Comparison of ENCODE assay signal across 9 mouse cellular contexts in the genomic region with DNA sequence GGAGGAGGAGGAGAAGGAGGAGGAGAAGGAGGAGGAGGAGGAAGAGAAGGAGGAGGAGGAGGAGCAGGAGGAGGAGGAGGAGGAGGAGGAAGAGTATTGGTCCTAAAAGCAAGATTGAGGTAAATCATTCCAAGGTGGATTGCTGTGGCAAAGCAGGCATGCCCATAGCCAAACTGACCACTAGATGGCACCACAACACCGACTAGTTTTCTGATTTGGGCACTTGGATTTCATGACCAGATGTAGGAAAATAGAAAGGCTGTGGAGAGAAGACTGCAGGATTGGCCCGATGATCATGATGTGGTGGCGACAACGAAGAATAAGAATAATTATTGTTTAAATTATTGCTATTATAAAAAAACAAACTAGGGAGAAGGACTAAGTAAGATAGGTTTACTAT.
DNase-seq lines count a peak whose midpoint lies in the region; ATAC-seq and TF ChIP-seq lines count a peak whose summit lies in the region.
"Had no signal": no experiment of that assay in that cellular context is flagged by ENCODE, and none has a peak within 500 bp of the region (broad histone marks: within the 10 kb centered on the region; RNA-seq: fewer than 3 reads in every experiment).

No protein-coding gene starts in this region.

- TF ChIP-seq CTCF in G1E (IDR thresholded peaks at IDR 0.05; ENCODE audit: low read depth, low read length) = peak; percentile 62

- H3K27me3 ChIP-seq in G1E (ENCODE audit: insufficient read depth, low read length) = peaks cover 22% of the 10 kb centered on the region
- no peaks in the 10 kb centered on the region for H3K27me3 ChIP-seq in forebrain, embryonic 13.5 days
- H3K27me3 ChIP-seq in hindbrain, embryonic 12.5 days = no peaks in the 10 kb centered on the region
- H3K27me3 ChIP-seq: heart, embryonic 15.5 days had no signal

- H3K4me1 ChIP-seq in G1E (ENCODE audit: insufficient read depth, low read depth, low read length) = peaks cover 5% of the 10 kb centered on the region
- H3K4me1 ChIP-seq in forebrain, embryonic 13.5 days = peaks cover 28% of the 10 kb centered on the region
- peaks cover 19% of the 10 kb centered on the region for H3K4me1 ChIP-seq in hindbrain, embryonic 12.5 days
- H3K4me1 ChIP-seq: heart, embryonic 15.5 days had no signal

- no peak overlapping the region for H3K4me3 ChIP-seq in G1E (ENCODE audit: low read depth, low read length)
- H3K4me3 ChIP-seq in forebrain, embryonic 13.5 days = no peak overlapping the region
- H3K4me3 ChIP-seq in hindbrain, embryonic 12.5 days = no peak overlapping the region
- H3K4me3 ChIP-seq: heart, embryonic 15.5 days had no signal

- no peak overlapping the region for H3K9ac ChIP-seq in forebrain, embryonic 13.5 days
- no peak overlapping the region for H3K9ac ChIP-seq in hindbrain, embryonic 12.5 days
- H3K9ac ChIP-seq: heart, embryonic 15.5 days had no signal

- peak; percentile 12 for DNase-seq in G1E (ENCODE audit: low spot score)
- peak; percentile 28 for DNase-seq in c-Kit-negative CD71-positive TER-119-positive erythroid progenitor cells, embryonic 14.5 days (ENCODE audit: low read depth, low spot score)
- peak; percentile 60 to 91 for DNase-seq in layer of hippocampus, adult 8-10 months (ENCODE audit: low spot score in 2 of 2)
- DNase-seq in lung, postnatal 10 days = peak; percentile 87
- DNase-seq in retina, embryonic 14.5 days (ENCODE audit: low spot score) = peak; percentile 96
- peak; percentile 57 to 66 for DNase-seq in thymus, postnatal 36 days

- no peaks in the 10 kb centered on the region for H3K9me3 ChIP-seq in G1E (replicated peaks)
- no peaks in the 10 kb centered on the region for H3K9me3 ChIP-seq in forebrain, embryonic 13.5 days (replicated peaks)
- H3K9me3 ChIP-seq in hindbrain, embryonic 12.5 days (replicated peaks) = no peaks in the 10 kb centered on the region
- H3K9me3 ChIP-seq: heart, embryonic 15.5 days had no signal

- no peak overlapping the region for H3K4me2 ChIP-seq in forebrain, embryonic 13.5 days
- H3K4me2 ChIP-seq in hindbrain, embryonic 12.5 days (replicated peaks) = no peak overlapping the region
- H3K4me2 ChIP-seq: heart, embryonic 15.5 days had no signal

- no peaks in the 10 kb centered on the region for H3K36me3 ChIP-seq in G1E (replicated peaks)
- no peaks in the 10 kb centered on the region for H3K36me3 ChIP-seq in forebrain, embryonic 13.5 days (ENCODE audit: poor library complexity, severe bottlenecking)
- H3K36me3 ChIP-seq in hindbrain, embryonic 12.5 days = no peaks in the 10 kb centered on the region
- H3K36me3 ChIP-seq: heart, embryonic 15.5 days had no signal

- WGBS in forebrain, embryonic 13.5 days = 16% methylated on average over 4 of the region's 4 CpGs
- WGBS in hindbrain, embryonic 12.5 days = 24% methylated on average over 4 of the region's 4 CpGs

- H3K27ac ChIP-seq in forebrain, embryonic 13.5 days = no peak overlapping the region
- H3K27ac ChIP-seq in hindbrain, embryonic 12.5 days = no peak overlapping the region
- H3K27ac ChIP-seq: heart, embryonic 15.5 days had no signal

- ATAC-seq in G1E (ENCODE audit: extremely low read depth, insufficient number of reproducible peaks, low FRiP score, poor library complexity, severe bottlenecking) = no peak
- peak; percentile 76 for ATAC-seq in forebrain, embryonic 13.5 days
- ATAC-seq in hindbrain, embryonic 12.5 days (ENCODE audit: low FRiP score) = peak; percentile 61

Comparison
In these comparisons a context has a peak if more than half of its experiments do, and no peak if none do; other contexts are left out.
1. DNase-seq: peak in every context shown above with its lines; median percentile 96 in retina, embryonic 14.5 days; 87 in lung, postnatal 10 days; 76 in layer of hippocampus, adult 8-10 months; 62 in thymus, postnatal 36 days; 28 in c-Kit-negative CD71-positive TER-119-positive erythroid progenitor cells, embryonic 14.5 days; 12 in G1E.